24 mouse cellular contexts compared by ENCODE assay signal in genomic region chr15:5847413-5848100, GRCm38 (mm10).
A peak's percentile ranks its signal among the peaks of the same experiment; 100 is the strongest.
DNase-seq lines count a peak whose midpoint lies in the region; ATAC-seq lines count a peak whose summit lies in the region.
"Had no signal": no experiment of that assay in that cellular context is flagged by ENCODE, and none has a peak within 500 bp of the region (broad histone marks: within the 10 kb centered on the region; RNA-seq: fewer than 3 reads in every experiment).

No protein-coding gene starts in this region.

- 71% methylated on average over 3 of the region's 3 CpGs for WGBS in forebrain, embryonic 16.5 days
- WGBS in forebrain, embryonic 13.5 days = 81% methylated on average over 3 of the region's 3 CpGs
- WGBS in hindbrain, embryonic 16.5 days = 25% methylated on average over 3 of the region's 3 CpGs
- 44% methylated on average over 3 of the region's 3 CpGs for WGBS in midbrain, embryonic 16.5 days

- no peaks in the 10 kb centered on the region for H3K9me3 ChIP-seq in forebrain, embryonic 16.5 days (ENCODE audit: control insufficient read depth, low read length)
- H3K9me3 ChIP-seq in forebrain, embryonic 13.5 days (replicated peaks) = no peaks in the 10 kb centered on the region
- H3K9me3 ChIP-seq in hindbrain, embryonic 16.5 days (ENCODE audit: control insufficient read depth, low read length) = no peaks in the 10 kb centered on the region
- no peaks in the 10 kb centered on the region for H3K9me3 ChIP-seq in midbrain, embryonic 16.5 days (replicated peaks; ENCODE audit: control insufficient read depth, low read length, poor library complexity, severe bottlenecking)
- H3K9me3 ChIP-seq: heart, embryonic 15.5 days; limb, embryonic 10.5 days; neural tube, embryonic 15.5 days; stomach, embryonic 15.5 days had no signal

- H3K4me3 ChIP-seq in forebrain, embryonic 16.5 days (replicated peaks; ENCODE audit: low read length) = no peak overlapping the region
- no peak overlapping the region for H3K4me3 ChIP-seq in forebrain, embryonic 13.5 days
- no peak overlapping the region for H3K4me3 ChIP-seq in hindbrain, embryonic 16.5 days (ENCODE audit: low read length)
- H3K4me3 ChIP-seq in midbrain, embryonic 16.5 days (ENCODE audit: low read depth, low read length) = no peak overlapping the region
- H3K4me3 ChIP-seq: heart, embryonic 15.5 days; limb, embryonic 10.5 days; neural tube, embryonic 15.5 days; stomach, embryonic 15.5 days had no signal

- no peak overlapping the region for H3K9ac ChIP-seq in forebrain, embryonic 16.5 days (replicated peaks; ENCODE audit: low read depth, low read length)
- H3K9ac ChIP-seq in forebrain, embryonic 13.5 days = no peak overlapping the region
- H3K9ac ChIP-seq in hindbrain, embryonic 16.5 days (ENCODE audit: low read depth, low read length) = no peak overlapping the region
- no peak overlapping the region for H3K9ac ChIP-seq in midbrain, embryonic 16.5 days (ENCODE audit: low read depth, low read length)
- H3K9ac ChIP-seq: heart, embryonic 15.5 days; liver, postnatal 0 days; neural tube, embryonic 15.5 days; stomach, embryonic 15.5 days had no signal

- H3K36me3 ChIP-seq in forebrain, embryonic 16.5 days (ENCODE audit: control insufficient read depth, insufficient read depth) = no peaks in the 10 kb centered on the region
- no peaks in the 10 kb centered on the region for H3K36me3 ChIP-seq in forebrain, embryonic 13.5 days (ENCODE audit: poor library complexity, severe bottlenecking)
- no peaks in the 10 kb centered on the region for H3K36me3 ChIP-seq in hindbrain, embryonic 16.5 days (ENCODE audit: control insufficient read depth, insufficient read depth, low read length)
- no peaks in the 10 kb centered on the region for H3K36me3 ChIP-seq in midbrain, embryonic 16.5 days (ENCODE audit: control insufficient read depth, insufficient read depth, low read length)
- H3K36me3 ChIP-seq: heart, embryonic 15.5 days; limb, embryonic 10.5 days; neural tube, embryonic 15.5 days; stomach, embryonic 15.5 days had no signal

- peak; percentile 13 for DNase-seq in fat pad, adult 2 months (ENCODE audit: extremely low read depth, low read depth, low spot score)
- no peak for DNase-seq in cerebellum, postnatal 14 days
- DNase-seq in yolk sac, embryonic 10.5 days (ENCODE audit: low spot score) = no peak
- DNase-seq: adrenal gland, postnatal 36 days; cerebellum, adult 11 months; cerebellum, postnatal 10 days; heart, postnatal 36 days; kidney, adult 2 months; kidney, postnatal 14 days; liver; liver, postnatal 0 days; right cerebral cortex, adult 18-20 months; right cerebral cortex, postnatal 4 days; thymus, adult 18-20 months; thymus, postnatal 4 days had no signal

- peak; percentile 72 for ATAC-seq in forebrain, embryonic 16.5 days
- ATAC-seq in forebrain, embryonic 13.5 days = no peak
- peak; percentile 48; the same call in 1 of the 2 replicates for ATAC-seq in hindbrain, embryonic 16.5 days
- peak; percentile 71 for ATAC-seq in midbrain, embryonic 16.5 days
- ATAC-seq: liver, postnatal 0 days; lung, postnatal 0 days had no signal

- no peak overlapping the region for H3K4me2 ChIP-seq in forebrain, embryonic 16.5 days (ENCODE audit: low read length)
- H3K4me2 ChIP-seq in forebrain, embryonic 13.5 days = no peak overlapping the region
- H3K4me2 ChIP-seq in hindbrain, embryonic 16.5 days (ENCODE audit: low read length) = no peak overlapping the region
- H3K4me2 ChIP-seq in midbrain, embryonic 16.5 days (ENCODE audit: low read length) = no peak overlapping the region
- H3K4me2 ChIP-seq: heart, embryonic 15.5 days; neural tube, embryonic 15.5 days; stomach, embryonic 15.5 days had no signal

- peaks cover 3% of the 10 kb centered on the region; the same call in 1 of the 2 replicates for H3K4me1 ChIP-seq in forebrain, embryonic 16.5 days (replicated peaks; ENCODE audit: control insufficient read depth, insufficient read depth, low read length)
- H3K4me1 ChIP-seq in forebrain, embryonic 13.5 days = no peaks in the 10 kb centered on the region
- H3K4me1 ChIP-seq in hindbrain, embryonic 16.5 days (ENCODE audit: control insufficient read depth, insufficient read depth, low read depth, low read length) = no peaks in the 10 kb centered on the region
- no peaks in the 10 kb centered on the region for H3K4me1 ChIP-seq in midbrain, embryonic 16.5 days (ENCODE audit: control insufficient read depth, insufficient read depth, low read length)
- H3K4me1 ChIP-seq: heart, embryonic 15.5 days; limb, embryonic 10.5 days; neural tube, embryonic 15.5 days; stomach, embryonic 15.5 days had no signal

- no peak overlapping the region for H3K27ac ChIP-seq in forebrain, embryonic 16.5 days (ENCODE audit: low read length)
- H3K27ac ChIP-seq in forebrain, embryonic 13.5 days = no peak overlapping the region
- no peak overlapping the region for H3K27ac ChIP-seq in hindbrain, embryonic 16.5 days (ENCODE audit: low read depth, low read length)
- H3K27ac ChIP-seq in midbrain, embryonic 16.5 days (ENCODE audit: low read length) = no peak overlapping the region
- H3K27ac ChIP-seq: heart, embryonic 15.5 days; limb, embryonic 10.5 days; neural tube, embryonic 15.5 days; stomach, embryonic 15.5 days had no signal

- H3K27me3 ChIP-seq in forebrain, embryonic 16.5 days (replicated peaks; ENCODE audit: control insufficient read depth, insufficient read depth, low read length) = no peaks in the 10 kb centered on the region
- no peaks in the 10 kb centered on the region for H3K27me3 ChIP-seq in forebrain, embryonic 13.5 days
- no peaks in the 10 kb centered on the region for H3K27me3 ChIP-seq in hindbrain, embryonic 16.5 days (replicated peaks; ENCODE audit: control insufficient read depth, insufficient read depth, low read length)
- no peaks in the 10 kb centered on the region for H3K27me3 ChIP-seq in midbrain, embryonic 16.5 days (ENCODE audit: control insufficient read depth, insufficient read depth, low read depth, low read length)
- H3K27me3 ChIP-seq: heart, embryonic 15.5 days; neural tube, embryonic 15.5 days; stomach, embryonic 15.5 days had no signal
